Mouse (Mus musculus) left cerebral cortex, postnatal 25 days (tissue): ENCODE results near the gene Tor1aip2. TPM values are rescaled to one million over a fixed set of nuclear protein-coding genes. Genes with fewer than 3 reads are reported as not detected.
"Not testable (repeated sequence)": the region's sequence is repeated elsewhere in the genome, so short reads cannot be mapped to it uniquely, and the experiment has no call there.

Experiments
- DNase-seq, 2 experiments: peaks; one replicate each; pipeline ENCODE4 v3.0.0; 2022; ENCODE audit warnings: low spot score in 2 of 2, mixed read lengths in 1 of 2
- intact Hi-C: fragments of 180-260 bp; cut with DNase I; formaldehyde crosslinking; loops from one replicate; pipeline ENCODE4 v1.15.1; 2025
- total RNA-seq, 2 experiments: library from RNA; stranded (reverse); gene quantifications; 2 replicates each; pipeline ENCODE4 v1.2.3; 2021

Gene Tor1aip2
- total RNA-seq, 2 experiments from 2014 or later, result 48.3 to 48.6 TPM

DNA sequence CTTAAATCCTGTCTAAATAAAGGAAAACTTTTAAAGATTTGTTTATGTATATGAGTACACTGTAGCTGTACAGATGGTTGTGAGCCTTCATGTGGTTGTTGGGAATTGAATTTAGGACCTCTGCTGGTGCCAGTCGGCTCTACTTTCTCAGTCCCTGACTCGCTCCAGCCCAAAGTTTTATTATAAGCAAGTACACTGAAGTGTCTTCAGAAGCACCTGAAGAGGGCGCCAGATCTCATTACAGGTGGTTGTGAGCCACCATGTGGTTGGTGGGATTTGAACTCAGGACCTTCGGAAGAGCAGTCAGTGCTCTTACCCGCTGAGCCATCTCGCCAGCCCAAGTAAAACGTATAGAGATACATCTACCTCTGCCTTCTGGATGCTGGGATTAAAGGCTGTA, 4.8 kb downstream of the Tor1aip2 start:
- intact Hi-C loops, result loop anchor here (2.0 kb wide), 1 partner anchor 519 kb away; the partner anchor contains the start of gene Abl2
- not testable (repeated sequence) for DNase-seq

DNA sequence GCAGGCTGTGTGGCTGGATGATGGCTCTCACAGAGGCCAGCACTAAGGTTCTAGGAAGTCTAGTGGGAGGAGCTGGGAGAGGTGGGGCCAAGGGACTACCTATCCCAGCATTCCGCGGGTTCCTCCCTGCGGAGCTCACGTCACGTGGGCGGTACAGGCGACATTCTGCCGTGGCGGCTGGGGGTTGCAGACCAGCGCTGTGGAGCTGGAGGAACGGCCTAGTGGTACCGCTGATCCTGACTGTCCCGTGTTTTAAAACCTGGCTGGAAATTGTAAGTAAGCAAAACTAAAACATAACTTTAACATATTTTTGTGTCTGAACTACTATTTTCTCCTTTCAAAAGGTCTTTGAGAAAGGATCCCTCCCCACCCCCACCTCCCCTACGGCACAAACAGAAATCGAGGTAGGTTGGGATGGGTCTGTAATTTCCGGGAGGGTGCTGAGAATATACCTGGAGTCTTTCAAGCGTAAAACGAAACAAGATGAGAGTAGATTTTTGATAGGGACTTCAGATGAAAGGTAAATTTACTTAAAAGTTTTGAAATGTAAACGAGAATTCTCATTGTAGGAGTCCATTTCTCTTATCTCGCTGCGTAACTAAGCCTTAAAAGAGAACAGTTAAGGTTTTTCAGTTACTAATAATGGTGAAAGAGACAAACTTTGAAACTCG, 5.7 kb downstream of the Tor1aip2 start:
- intact Hi-C loops, result loop anchor here (2.0 kb wide), 1 partner anchor 518 kb away; the partner anchor contains the start of gene Abl2

DNA sequence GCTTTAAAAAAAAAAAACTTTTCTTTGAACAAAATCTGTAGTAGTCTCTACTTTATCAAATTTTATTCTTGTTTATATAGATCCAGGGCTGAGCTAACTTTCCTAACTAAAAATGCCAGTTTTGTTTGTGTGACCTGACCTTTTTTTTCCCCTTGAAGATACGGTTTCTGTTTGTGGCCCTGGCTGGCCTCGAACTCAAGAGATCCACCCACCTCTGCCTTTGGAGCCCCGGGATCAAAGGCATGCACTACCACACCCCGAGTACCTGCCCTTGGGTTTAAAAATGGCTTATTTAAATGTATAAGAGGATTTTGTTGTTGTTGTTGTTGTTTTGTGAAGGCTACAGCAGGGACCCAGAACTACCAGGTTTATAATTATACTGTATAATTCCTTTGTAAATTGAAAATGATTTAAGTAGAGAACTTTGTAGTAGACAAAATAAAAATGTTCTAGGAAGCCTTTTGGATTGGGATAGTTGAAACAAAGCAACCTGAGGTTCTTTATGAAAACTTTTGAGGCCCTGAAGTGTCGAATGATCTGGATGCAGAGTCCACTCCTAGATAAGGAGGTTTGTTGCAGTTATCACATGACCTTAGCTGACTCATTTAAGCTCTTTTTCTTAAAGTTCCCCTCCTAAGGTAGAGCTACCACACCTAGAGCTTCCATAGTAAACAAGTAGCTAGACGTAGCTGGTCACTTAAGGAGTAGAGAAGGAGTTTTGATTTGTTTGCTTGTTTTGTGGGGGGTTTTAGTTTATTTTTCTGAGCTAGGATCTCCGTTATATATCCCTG, 6.4 kb downstream of the Tor1aip2 start:
- DNase-seq, result no peak
- intact Hi-C loops, result loop anchor here (2.0 kb wide), 1 partner anchor 517 kb away; the partner anchor contains the start of gene Abl2

More for the DNA sequence above, 5.7 kb downstream of the Tor1aip2 start:
- DNase-seq, result peak; percentile 89 to 95

DNA sequence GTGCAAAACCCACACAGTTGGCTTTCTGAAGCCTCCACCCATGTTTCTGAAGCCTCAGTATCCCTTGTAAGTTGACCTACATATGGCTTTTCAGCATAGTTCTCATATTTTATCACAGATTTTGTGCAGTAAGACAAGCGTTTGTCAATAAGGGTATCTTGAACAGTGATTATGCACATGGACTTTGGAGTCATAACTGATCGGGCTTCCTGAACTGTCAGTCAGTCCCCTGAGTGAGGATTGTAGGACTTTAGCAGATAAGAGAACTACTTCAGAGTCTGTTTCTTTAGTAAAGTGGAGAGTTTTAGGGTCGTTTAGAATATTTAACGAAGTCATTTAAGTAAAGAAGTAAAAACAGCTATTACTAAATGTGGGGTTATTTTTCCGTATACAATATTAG, 7.3 kb downstream of the Tor1aip2 start:
- no peak for DNase-seq
- intact Hi-C loops, result no loop called here

DNA sequence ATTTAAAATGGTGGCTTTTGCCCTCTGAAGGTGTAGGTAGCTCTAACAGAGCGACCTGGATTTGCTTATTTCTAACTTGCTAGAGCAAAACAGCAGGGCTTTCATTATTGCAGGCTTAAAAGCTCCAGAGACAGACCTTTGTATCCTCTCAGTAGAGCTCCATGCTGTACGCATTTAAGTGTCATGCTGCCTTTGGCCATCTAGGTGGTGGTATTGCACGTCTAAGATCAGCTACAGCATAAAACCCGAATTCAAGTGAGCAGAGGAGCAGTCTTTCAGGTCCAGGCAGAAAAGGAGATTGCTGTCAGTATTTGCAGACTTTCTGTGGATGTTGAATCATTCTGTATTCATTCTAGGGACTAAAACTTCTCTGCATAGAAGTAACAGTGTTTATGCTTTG, 7.8 kb downstream of the Tor1aip2 start:
- intact Hi-C loops, result no loop called here
- DNase-seq, result peak; percentile 41 to 60

DNA sequence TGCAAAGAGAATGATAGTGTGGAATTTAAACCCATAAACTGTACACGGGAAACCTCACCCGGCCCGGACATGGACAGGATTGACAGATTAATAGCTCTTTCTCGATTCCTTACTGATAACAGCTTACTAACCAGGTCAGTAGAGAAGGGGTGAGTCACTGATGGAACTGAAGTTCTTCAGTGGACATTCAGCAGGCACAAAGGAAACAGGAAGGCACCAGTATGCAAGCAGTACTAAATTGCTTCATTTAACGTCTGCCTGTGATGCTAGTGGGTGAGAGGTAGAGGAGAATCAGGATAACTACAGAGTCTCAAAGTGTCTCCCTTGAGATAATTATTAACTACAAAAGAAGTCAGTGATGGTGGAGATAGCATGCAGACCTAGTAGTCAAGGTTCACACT, 9.0 kb downstream of the Tor1aip2 start:
- DNase-seq, result no peak
- intact Hi-C loops, result no loop called here

DNA sequence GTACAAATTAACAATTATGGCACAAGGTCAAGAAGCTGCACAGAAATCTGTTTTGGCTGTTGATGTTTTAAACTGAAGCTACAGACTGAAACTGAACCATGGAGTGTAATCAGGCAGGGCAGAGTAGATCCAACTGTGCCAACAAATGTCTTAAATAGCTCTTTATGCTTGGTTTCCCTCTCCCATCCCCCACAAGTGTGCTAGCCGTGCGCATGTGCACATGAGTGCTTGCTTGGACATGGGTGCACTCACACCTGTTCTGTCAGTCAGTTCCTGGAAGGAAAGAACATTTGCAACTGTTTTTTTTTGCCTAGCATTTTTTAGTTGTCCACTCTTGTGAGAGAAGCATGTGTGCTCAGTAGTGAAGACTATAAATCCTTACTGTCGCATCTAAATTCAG, 11.5 kb downstream of the Tor1aip2 start:
- no peak for DNase-seq
- intact Hi-C loops, result no loop called here

DNA sequence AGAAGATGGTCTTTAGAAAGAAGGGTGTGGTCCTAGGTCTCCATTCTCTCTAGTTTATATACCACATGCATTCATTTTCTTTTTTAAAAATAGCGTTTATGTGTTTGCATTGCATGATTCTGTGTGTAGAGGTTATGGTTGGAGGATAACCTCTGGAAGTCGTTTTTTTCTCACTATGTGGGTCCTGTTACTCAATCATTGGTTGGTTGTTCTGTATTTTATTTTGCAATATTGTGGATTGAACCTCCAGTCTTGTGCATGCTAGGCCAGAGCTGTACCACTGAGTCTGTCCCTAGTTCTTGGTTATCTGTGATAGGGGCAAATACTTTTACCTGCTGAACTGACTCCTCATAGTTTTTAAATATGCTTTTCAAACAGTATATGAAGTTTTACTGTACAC, 23.0 kb downstream of the Tor1aip2 start:
- intact Hi-C loops, result no loop called here
- no peak for DNase-seq

DNA sequence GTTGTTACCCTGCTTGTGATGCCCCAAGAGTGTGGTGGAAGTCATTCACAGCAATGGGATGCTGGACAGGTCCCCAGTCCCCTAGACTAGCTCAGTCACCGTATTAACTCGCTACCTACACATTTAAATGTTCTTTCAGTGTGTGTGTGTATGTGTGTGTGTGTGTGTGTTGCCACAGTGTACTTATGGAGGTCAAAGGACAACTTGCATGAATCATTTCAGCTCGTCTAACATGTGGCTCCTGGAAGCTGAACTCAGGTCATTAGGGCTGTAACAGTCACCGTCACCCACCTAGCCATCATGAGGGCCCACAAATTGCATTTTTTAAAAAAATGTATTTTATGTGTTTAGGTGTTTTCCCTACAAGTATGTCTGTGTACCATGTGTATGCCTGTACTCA, 27.0 kb downstream of the Tor1aip2 start:
- DNase-seq, result no peak
- intact Hi-C loops, result no loop called here

DNA sequence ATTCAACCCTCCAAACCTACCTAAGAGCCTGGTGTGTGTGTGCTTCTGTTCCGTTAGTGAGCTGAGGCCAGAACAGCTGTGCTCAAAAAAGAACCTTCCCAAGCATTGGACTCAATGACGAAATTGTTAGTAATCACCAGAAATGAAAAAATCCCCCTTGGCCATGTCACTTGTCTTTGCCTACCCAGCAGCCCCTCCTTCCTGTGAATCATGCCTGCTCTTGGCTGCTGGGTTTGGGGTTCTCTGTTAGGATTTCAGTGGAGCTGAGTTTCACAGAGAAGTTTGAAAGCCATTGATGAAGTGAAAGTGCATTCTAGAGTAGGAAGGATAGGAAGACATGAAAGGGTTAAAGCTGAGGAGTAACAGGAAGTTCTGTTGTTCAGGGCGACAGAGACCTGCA, 30.9 kb downstream of the Tor1aip2 start:
- DNase-seq, result no peak
- intact Hi-C loops, result no loop called here

DNA sequence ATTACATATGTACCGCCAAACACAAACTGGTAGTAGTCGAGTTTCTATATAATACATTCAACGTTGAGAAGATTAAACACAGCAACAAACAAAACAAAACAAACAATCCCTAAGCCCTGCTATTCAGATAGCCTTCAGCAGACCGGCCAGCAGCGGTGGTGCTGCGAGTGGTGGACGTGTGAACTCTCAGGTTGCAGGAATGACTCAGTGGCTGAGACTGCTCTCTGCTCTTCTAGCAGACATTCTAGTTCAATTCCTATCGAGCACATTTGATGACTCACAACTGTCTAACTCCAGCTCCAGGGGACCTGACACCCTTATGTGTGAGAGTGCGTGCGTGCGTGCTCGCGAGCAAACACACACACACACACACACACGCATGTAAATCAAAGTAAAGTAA, 34.9 kb downstream of the Tor1aip2 start:
- no peak for DNase-seq
- intact Hi-C loops, result no loop called here

DNA sequence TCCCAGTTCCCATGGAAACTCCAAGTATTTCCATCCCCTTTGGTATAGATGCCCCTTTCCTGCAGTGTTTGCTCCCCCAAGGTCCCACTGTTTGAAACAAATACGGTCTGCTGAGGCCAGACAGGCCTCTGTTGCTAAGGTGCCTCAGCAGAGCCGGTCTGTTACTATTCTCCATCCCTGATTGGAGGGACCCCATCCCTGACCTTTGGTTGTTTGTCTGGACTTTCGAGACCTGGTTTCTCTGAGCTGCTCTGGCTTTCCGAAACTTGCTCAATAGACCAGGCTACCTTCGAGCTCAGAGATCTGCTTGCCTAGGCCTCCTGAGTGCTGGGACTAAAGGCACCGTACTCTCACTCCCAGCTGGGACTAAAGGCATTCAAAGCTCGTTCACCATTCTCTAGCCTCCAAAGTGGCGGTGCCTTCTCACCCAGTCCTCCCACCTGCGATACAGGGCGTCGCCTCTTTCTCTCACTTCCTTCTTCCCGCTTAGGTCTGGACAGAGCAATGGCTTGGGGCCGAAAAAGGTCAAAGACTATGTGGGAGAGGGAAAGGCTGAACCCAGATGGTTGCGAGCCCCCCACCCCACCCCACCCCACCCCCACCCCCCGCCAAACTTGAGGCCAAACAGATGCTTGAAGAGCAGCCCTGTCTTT, 38.1 kb downstream of the Tor1aip2 start:
- no peak for DNase-seq
- intact Hi-C loops, result no loop called here

DNA sequence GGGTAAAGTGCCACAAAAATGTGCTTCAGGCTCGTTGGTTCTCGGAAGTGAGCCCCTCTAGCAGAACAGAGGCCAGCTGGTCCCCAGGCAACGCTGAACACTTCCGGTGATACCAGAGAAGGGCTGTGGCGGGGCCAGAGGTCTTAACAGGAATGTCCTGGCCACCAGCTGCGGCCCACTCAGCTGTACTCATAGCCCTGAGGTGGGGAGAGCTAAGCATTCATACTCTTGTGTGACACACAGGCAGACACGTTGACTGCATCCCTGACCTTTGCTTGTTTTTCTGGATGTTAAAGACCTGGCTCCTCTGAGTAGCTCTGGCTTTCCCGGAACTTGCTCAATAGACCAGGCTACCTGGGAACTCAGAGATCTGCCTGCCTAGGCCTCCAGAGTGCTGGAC, 39.4 kb downstream of the Tor1aip2 start:
- no peak for DNase-seq
- intact Hi-C loops, result no loop called here

DNA sequence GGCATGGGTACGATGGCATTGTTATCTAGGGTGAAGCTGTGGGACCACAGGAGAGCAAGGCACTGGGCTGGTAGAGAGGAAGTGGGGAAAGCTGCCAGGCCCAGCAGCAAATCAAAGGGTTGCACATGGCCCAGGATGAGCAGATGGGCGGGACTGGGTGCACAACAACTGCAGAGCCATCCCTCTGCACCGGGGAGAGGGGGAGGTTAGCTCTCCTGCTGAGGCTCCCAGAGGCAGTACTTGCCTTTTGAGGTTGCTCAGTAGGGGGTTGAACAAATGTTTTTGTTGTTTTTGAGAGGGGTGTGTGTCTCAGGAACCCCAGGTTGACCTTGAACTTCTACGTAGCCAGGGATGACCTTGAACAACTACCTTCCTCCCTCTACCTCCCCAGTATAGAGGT, 41.3 kb downstream of the Tor1aip2 start:
- intact Hi-C loops, result no loop called here
- DNase-seq, result no peak

DNA sequence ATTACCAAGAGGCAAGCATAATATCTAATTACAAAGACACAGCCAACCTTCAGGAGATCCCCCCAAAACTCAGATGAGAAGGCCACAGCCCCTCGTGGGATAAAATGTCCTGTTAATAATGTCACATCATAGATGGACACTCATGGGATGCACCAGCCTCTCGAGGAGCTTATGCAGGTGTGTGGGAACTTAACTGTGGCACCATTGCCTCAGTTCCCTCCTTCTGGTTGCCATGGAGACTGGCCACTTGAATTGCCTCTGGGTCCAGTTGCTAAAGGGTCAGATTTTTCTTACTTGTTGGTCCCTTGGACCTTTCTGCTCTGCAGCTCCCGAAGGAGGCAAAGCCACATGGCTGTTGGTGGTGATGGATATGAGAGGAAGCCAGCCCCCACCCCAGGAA, 42.5 kb downstream of the Tor1aip2 start:
- intact Hi-C loops, result no loop called here
- no peak for DNase-seq

DNA sequence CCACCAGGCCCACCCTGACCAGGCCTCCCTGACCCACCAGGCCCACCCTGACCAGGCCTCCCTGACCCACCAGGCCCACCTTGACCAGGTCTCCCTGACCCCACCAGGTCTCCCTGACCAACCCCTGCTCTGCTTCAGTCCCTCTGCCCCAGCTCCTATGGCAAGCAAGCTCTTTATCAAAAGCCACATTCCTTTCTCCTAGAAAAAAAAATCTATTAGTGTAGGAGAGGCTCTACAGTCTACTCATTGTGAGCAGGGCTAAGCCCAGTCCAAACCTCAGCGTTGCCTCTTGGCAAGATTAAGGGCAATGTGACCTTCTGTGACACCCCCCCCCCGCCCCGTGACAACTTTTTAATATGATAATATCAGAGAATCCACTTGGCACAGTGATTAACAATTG, 49.4 kb downstream of the Tor1aip2 start:
- intact Hi-C loops, result loop anchor here (2.0 kb wide), 1 partner anchor 456 kb away; no protein-coding TSS in a partner anchor
- DNase-seq, result no peak

DNA sequence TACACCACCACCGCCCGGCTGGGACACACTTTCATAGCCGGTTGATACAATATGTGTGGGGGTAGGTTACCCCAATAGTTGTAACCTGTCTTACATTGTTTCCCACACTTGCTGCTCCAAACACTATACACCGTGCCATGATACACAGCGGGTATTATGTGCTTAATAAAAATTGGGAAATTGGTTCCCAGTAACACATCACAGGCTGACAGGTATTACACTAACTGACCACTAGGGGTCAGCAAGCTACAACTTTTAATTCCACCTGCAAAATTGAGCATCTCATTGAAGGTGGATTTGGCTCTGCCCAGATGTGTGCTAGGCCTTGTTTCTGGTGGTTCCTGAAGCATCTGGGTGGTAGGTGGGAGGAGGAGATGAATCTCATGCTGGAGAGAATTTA, 50.6 kb downstream of the Tor1aip2 start:
- intact Hi-C loops, result loop anchor here (2.0 kb wide), 3 partner anchors 143 to 455 kb away; no protein-coding TSS in a partner anchor
- DNase-seq, result peak; percentile 51 to 54

DNA sequence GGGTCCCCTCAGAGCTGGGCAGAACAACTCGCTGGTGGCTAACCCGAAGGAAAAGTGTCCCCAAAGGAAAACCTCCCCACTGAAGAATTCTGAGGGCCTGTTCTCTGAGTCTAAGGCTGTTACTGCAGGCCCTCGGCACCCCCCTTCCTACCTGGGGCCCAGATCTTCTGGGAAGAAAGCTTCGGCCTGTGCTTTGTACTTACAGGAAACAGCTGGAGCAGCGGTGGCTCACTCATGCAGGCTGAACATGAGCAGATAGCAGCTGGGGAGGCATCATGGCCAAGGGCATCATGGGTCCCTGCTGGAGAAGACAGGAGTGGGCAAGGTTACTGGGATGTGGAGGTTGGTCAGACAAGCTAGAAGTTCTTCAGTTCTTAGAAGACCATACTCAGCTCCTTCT, 52.4 kb downstream of the Tor1aip2 start:
- intact Hi-C loops, result loop anchor here (2.0 kb wide), 2 partner anchors 141 to 153 kb away; no protein-coding TSS in a partner anchor
- no peak for DNase-seq

DNA sequence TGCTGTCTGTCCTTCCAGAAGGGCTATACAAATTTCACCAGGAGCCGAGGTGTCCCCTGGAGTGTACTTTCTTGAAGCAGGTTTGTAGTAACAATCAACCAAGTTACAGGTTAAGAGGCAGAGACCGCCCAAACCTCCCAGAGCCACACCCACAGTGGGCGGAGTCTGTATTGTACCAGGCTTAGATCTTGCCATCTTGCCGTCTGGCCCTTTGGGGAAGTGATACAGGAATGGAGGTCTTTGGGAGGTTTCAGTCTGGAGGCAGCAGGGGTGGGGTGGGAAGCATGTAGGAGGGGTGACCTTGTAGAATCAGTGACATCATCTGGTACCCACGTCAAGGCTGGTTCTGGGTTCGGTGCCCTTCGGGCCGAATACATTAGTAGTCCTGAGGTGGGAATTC, 54.4 kb downstream of the Tor1aip2 start:
- no peak for DNase-seq
- intact Hi-C loops, result no loop called here

DNA sequence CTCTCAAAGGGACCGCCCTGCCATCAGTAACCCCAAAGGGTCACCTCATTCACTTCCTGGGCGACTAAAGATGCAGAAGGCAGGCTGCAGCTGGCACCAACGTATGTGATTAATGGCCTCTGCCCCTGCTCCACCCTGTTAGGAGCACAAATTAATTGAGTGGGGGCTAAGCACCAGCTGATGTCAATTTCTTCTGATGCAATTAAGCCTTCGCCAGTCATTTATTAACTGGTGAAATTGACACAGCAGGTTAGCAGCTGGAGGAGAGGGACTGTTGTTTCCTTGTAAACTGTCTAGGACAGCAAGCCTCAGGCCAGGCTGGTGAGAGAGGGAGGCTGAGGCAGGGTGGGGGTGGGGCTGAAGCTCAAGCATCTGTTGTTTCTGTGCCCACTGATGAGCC, 54.8 kb downstream of the Tor1aip2 start:
- intact Hi-C loops, result no loop called here
- no peak for DNase-seq
